Mouse (Mus musculus): ENCODE data around the gene Cebpb. TPM values are rescaled to one million over a fixed set of nuclear protein-coding genes. Genes with fewer than 3 reads are reported as not detected.

Gene Cebpb
- total and polyA plus RNA-seq, 3 experiments, result 9.9 to 10.7 TPM; not detected in 1

GRCm38 (mm10) chr2:167697902-167698301 lies 9.2 kb downstream of the Cebpb start:
- Histone ChIP-seq H3K4me3 (ENCODE audit: control insufficient read depth in 1 of 2, insufficient read depth in 1 of 2, low read depth in 2 of 2, low read length in 2 of 2) (peak overlapping the region; percentile 51 to 58), H3K36me3 (ENCODE audit: control insufficient read depth in 1 of 2, insufficient read depth in 2 of 2, low read length in 2 of 2) (no peaks in the 10 kb centered on the region), H3K4me1 (ENCODE audit: control insufficient read depth in 1 of 2, insufficient read depth in 2 of 2, low read length in 2 of 2) (peaks cover 0 to 3% of the 10 kb centered on the region in 2 experiments; a peak in 1 of 4 replicates), H3K79me2 (ENCODE audit: control insufficient read depth, insufficient read depth, low read length, poor library complexity) (no peaks in the 10 kb centered on the region), H3K9me3 (replicated peaks; ENCODE audit: insufficient read depth, low read length) (no peaks in the 10 kb centered on the region), H3K27me3 (ENCODE audit: control insufficient read depth in 1 of 2, insufficient read depth in 2 of 2, low read length in 2 of 2) (no peaks in the 10 kb centered on the region), H3K9ac (ENCODE audit: control insufficient read depth, low read depth, low read length, poor library complexity, severe bottlenecking) (peak overlapping the region; percentile 60), H3K27ac (ENCODE audit: control insufficient read depth, low read depth, low read length) (peak overlapping the region; percentile 33; the same call in 1 of the 2 replicates)
- peak; percentile 72 for DNase-seq (ENCODE audit: low read depth, low spot score)
- peak in 1 of 2 experiments; percentile 54; a peak in 1 of 4 replicates for TF ChIP-seq USF2 (IDR thresholded peaks at IDR 0.05; ENCODE audit: borderline replicate concordance in 1 of 2, insufficient read depth in 1 of 2, low read depth in 1 of 2, low read length in 2 of 2)
- no peak for TF ChIP-seq MAZ (IDR thresholded peaks at IDR 0.05; ENCODE audit: low read depth, low read length)
- peak; percentile 35; the same call in 1 of the 2 replicates for TF ChIP-seq HCFC1 (IDR thresholded peaks at IDR 0.05; ENCODE audit: low read depth, low read length)
- peak; percentile 87 for TF ChIP-seq USF1 (IDR thresholded peaks at IDR 0.05; ENCODE audit: low read depth, low read length)
- no peak for TF ChIP-seq SMC3 (IDR thresholded peaks at IDR 0.05; ENCODE audit: low read depth, low read length)
- peak; percentile 53; the same call in 1 of the 2 replicates for TF ChIP-seq ETS1 (IDR thresholded peaks at IDR 0.05; ENCODE audit: low read depth, low read length)
- TF ChIP-seq GATA1 (IDR thresholded peaks at IDR 0.05; ENCODE audit: low read depth, low read length), result peak; percentile 38
- TF ChIP-seq BHLHE40 (IDR thresholded peaks at IDR 0.05; ENCODE audit: borderline replicate concordance, low read depth, low read length), result peak; percentile 62; the same call in 1 of the 2 replicates
- 0 out of 2 replicates have a peak, but pooled peaks have one; percentile 25 for TF ChIP-seq SIN3A (IDR thresholded peaks at IDR 0.05; ENCODE audit: low read length)

GRCm38 (mm10) chr2:167700018-167700417 lies 11.3 kb downstream of the Cebpb start:
- TF ChIP-seq JUND (IDR thresholded peaks at IDR 0.05; ENCODE audit: low read depth, low read length), result no peak
- TF ChIP-seq MXI1 (IDR thresholded peaks at IDR 0.05; ENCODE audit: low read depth, low read length), result no peak
- no peak for TF ChIP-seq MAX (IDR thresholded peaks at IDR 0.05; ENCODE audit: low read length)
- TF ChIP-seq MYC (IDR thresholded peaks at IDR 0.05; ENCODE audit: low read depth, low read length), result no peak
- TF ChIP-seq USF2 (IDR thresholded peaks at IDR 0.05; ENCODE audit: borderline replicate concordance in 1 of 2, insufficient read depth in 1 of 2, low read depth in 1 of 2, low read length in 2 of 2), result no peak
- TF ChIP-seq ZKSCAN1 (IDR thresholded peaks at IDR 0.05; ENCODE audit: low read depth, low read length), result no peak
- TF ChIP-seq RCOR1 (IDR thresholded peaks at IDR 0.05; ENCODE audit: low read depth, low read length), result no peak
- no peaks in the 10 kb centered on the region for H3K27me3 ChIP-seq (ENCODE audit: control insufficient read depth in 1 of 2, insufficient read depth in 2 of 2, low read length in 2 of 2)

More at GRCm38 (mm10) chr2:167700018-167700417, 11.3 kb downstream of the Cebpb start:
- no peak for DNase-seq (ENCODE audit: low read depth, low spot score)
- no peaks in the 10 kb centered on the region for H3K36me3 ChIP-seq (ENCODE audit: control insufficient read depth in 1 of 2, insufficient read depth in 2 of 2, low read length in 2 of 2)
- no peak overlapping the region for H3K9ac ChIP-seq (ENCODE audit: control insufficient read depth, low read depth, low read length, poor library complexity, severe bottlenecking)
- H3K27ac ChIP-seq (ENCODE audit: control insufficient read depth, low read depth, low read length), result no peak overlapping the region
- peaks cover 0 to 3% of the 10 kb centered on the region in 2 experiments; a peak in 1 of 4 replicates for H3K4me1 ChIP-seq (ENCODE audit: control insufficient read depth in 1 of 2, insufficient read depth in 2 of 2, low read length in 2 of 2)
- no peaks in the 10 kb centered on the region for H3K79me2 ChIP-seq (ENCODE audit: control insufficient read depth, insufficient read depth, low read length, poor library complexity)
- H3K4me3 ChIP-seq (ENCODE audit: control insufficient read depth in 1 of 2, insufficient read depth in 1 of 2, low read depth in 2 of 2, low read length in 2 of 2), result no peak overlapping the region
- H3K9me3 ChIP-seq (replicated peaks; ENCODE audit: insufficient read depth, low read length), result no peaks in the 10 kb centered on the region

Measured in MEL (cell line).